Mouse (Mus musculus): ENCODE results near the gene Klk11. TPM values are rescaled to one million over a fixed set of nuclear protein-coding genes. Genes with fewer than 3 reads are reported as not detected.

Gene Klk11
- polyA plus RNA-seq, 1 experiment, result not detected

- no peak overlapping the region for H3K4me3 ChIP-seq (ENCODE audit: insufficient read depth, low read depth, low read length)
- 80% methylated on average over 3 of the region's 3 CpGs for WGBS
- no peak for DNase-seq
- H3K27ac ChIP-seq (ENCODE audit: insufficient read depth, low read depth, low read length), result no peak overlapping the region
- H3K27me3 ChIP-seq (replicated peaks; ENCODE audit: control insufficient read depth, insufficient read depth, low read length), result no peaks in the 10 kb centered on the region
- H3K4me1 ChIP-seq (ENCODE audit: control insufficient read depth, insufficient read depth, low read length), result no peaks in the 10 kb centered on the region
- H3K36me3 ChIP-seq (ENCODE audit: control insufficient read depth, insufficient read depth, low read length), result no peaks in the 10 kb centered on the region
- TF ChIP-seq CTCF (conservative IDR thresholded peaks at IDR 0.05; ENCODE audit: insufficient read depth, insufficient read length, low read depth, low read length) (no peak), POLR2A (IDR thresholded peaks at IDR 0.05; ENCODE audit: low read depth, low read length) (no peak)
Observed at GRCm38 (mm10) chr7:43772901-43773300, 1.5 kb upstream of the Klk11 start.

- TF ChIP-seq CTCF (conservative IDR thresholded peaks at IDR 0.05; ENCODE audit: insufficient read depth, insufficient read length, low read depth, low read length) (no peak), POLR2A (IDR thresholded peaks at IDR 0.05; ENCODE audit: low read depth, low read length) (no peak)
- no peaks in the 10 kb centered on the region for H3K36me3 ChIP-seq (ENCODE audit: control insufficient read depth, insufficient read depth, low read length)
- H3K27ac ChIP-seq (ENCODE audit: insufficient read depth, low read depth, low read length), result no peak overlapping the region
- no peak overlapping the region for H3K4me3 ChIP-seq (ENCODE audit: insufficient read depth, low read depth, low read length)
- H3K27me3 ChIP-seq (replicated peaks; ENCODE audit: control insufficient read depth, insufficient read depth, low read length), result no peaks in the 10 kb centered on the region
- no peak for DNase-seq
- 77% methylated on average over 6 of the region's 6 CpGs for WGBS
- no peaks in the 10 kb centered on the region for H3K4me1 ChIP-seq (ENCODE audit: control insufficient read depth, insufficient read depth, low read length)
Observed at GRCm38 (mm10) chr7:43774802-43775201, 398 bp downstream of the Klk11 start.

GRCm38 (mm10) chr7:43775311-43776057, 1.1 kb downstream of the Klk11 start:
- TF ChIP-seq CTCF (conservative IDR thresholded peaks at IDR 0.05; ENCODE audit: insufficient read depth, insufficient read length, low read depth, low read length) (no peak), POLR2A (IDR thresholded peaks at IDR 0.05; ENCODE audit: low read depth, low read length) (no peak)
- 54% methylated on average over 7 of the region's 7 CpGs for WGBS
- no peaks in the 10 kb centered on the region for H3K4me1 ChIP-seq (ENCODE audit: control insufficient read depth, insufficient read depth, low read length)
- no peak for DNase-seq
- no peak overlapping the region for H3K27ac ChIP-seq (ENCODE audit: insufficient read depth, low read depth, low read length)
- no peak overlapping the region for H3K4me3 ChIP-seq (ENCODE audit: insufficient read depth, low read depth, low read length)
- no peaks in the 10 kb centered on the region for H3K36me3 ChIP-seq (ENCODE audit: control insufficient read depth, insufficient read depth, low read length)
- H3K27me3 ChIP-seq (replicated peaks; ENCODE audit: control insufficient read depth, insufficient read depth, low read length), result no peaks in the 10 kb centered on the region

- H3K27me3 ChIP-seq (replicated peaks; ENCODE audit: control insufficient read depth, insufficient read depth, low read length), result no peaks in the 10 kb centered on the region
- WGBS, result 82% methylated on average over 5 of the region's 5 CpGs
- TF ChIP-seq CTCF (conservative IDR thresholded peaks at IDR 0.05; ENCODE audit: insufficient read depth, insufficient read length, low read depth, low read length) (no peak), POLR2A (IDR thresholded peaks at IDR 0.05; ENCODE audit: low read depth, low read length) (no peak)
Observed at GRCm38 (mm10) chr7:43776506-43776905, 2.1 kb downstream of the Klk11 start.

GRCm38 (mm10) chr7:43777423-43777822, 3.0 kb downstream of the Klk11 start:
- Histone ChIP-seq H3K36me3 (ENCODE audit: control insufficient read depth, insufficient read depth, low read length) (no peaks in the 10 kb centered on the region), H3K4me3 (ENCODE audit: insufficient read depth, low read depth, low read length) (no peak overlapping the region), H3K27ac (ENCODE audit: insufficient read depth, low read depth, low read length) (no peak overlapping the region), H3K27me3 (replicated peaks; ENCODE audit: control insufficient read depth, insufficient read depth, low read length) (no peaks in the 10 kb centered on the region), H3K4me1 (ENCODE audit: control insufficient read depth, insufficient read depth, low read length) (no peaks in the 10 kb centered on the region)
- WGBS, result 83% methylated on average over 12 of the region's 12 CpGs
- no peak for DNase-seq
- TF ChIP-seq POLR2A (IDR thresholded peaks at IDR 0.05; ENCODE audit: low read depth, low read length) (no peak), CTCF (conservative IDR thresholded peaks at IDR 0.05; ENCODE audit: insufficient read depth, insufficient read length, low read depth, low read length) (no peak)

More at GRCm38 (mm10) chr7:43776506-43776905, 2.1 kb downstream of the Klk11 start:
- H3K4me1 ChIP-seq (ENCODE audit: control insufficient read depth, insufficient read depth, low read length), result no peaks in the 10 kb centered on the region
- H3K27ac ChIP-seq (ENCODE audit: insufficient read depth, low read depth, low read length), result no peak overlapping the region
- H3K4me3 ChIP-seq (ENCODE audit: insufficient read depth, low read depth, low read length), result no peak overlapping the region
- no peak for DNase-seq
- H3K36me3 ChIP-seq (ENCODE audit: control insufficient read depth, insufficient read depth, low read length), result no peaks in the 10 kb centered on the region

- WGBS, result 89% methylated on average over 10 of the region's 10 CpGs
- Histone ChIP-seq H3K36me3 (ENCODE audit: control insufficient read depth, insufficient read depth, low read length) (no peaks in the 10 kb centered on the region), H3K27ac (ENCODE audit: insufficient read depth, low read depth, low read length) (no peak overlapping the region), H3K4me1 (ENCODE audit: control insufficient read depth, insufficient read depth, low read length) (no peaks in the 10 kb centered on the region), H3K4me3 (ENCODE audit: insufficient read depth, low read depth, low read length) (no peak overlapping the region), H3K27me3 (replicated peaks; ENCODE audit: control insufficient read depth, insufficient read depth, low read length) (no peaks in the 10 kb centered on the region)
- no peak for DNase-seq
- TF ChIP-seq POLR2A (IDR thresholded peaks at IDR 0.05; ENCODE audit: low read depth, low read length) (no peak), CTCF (conservative IDR thresholded peaks at IDR 0.05; ENCODE audit: insufficient read depth, insufficient read length, low read depth, low read length) (no peak)
Observed at GRCm38 (mm10) chr7:43778176-43778970, 4.0 kb downstream of the Klk11 start.

- H3K36me3 ChIP-seq (ENCODE audit: control insufficient read depth, insufficient read depth, low read length), result no peaks in the 10 kb centered on the region
- H3K4me3 ChIP-seq (ENCODE audit: insufficient read depth, low read depth, low read length), result no peak overlapping the region
- DNase-seq, result no peak
- no peak overlapping the region for H3K27ac ChIP-seq (ENCODE audit: insufficient read depth, low read depth, low read length)
- TF ChIP-seq CTCF (conservative IDR thresholded peaks at IDR 0.05; ENCODE audit: insufficient read depth, insufficient read length, low read depth, low read length) (no peak), POLR2A (IDR thresholded peaks at IDR 0.05; ENCODE audit: low read depth, low read length) (no peak)
- H3K4me1 ChIP-seq (ENCODE audit: control insufficient read depth, insufficient read depth, low read length), result no peaks in the 10 kb centered on the region
- H3K27me3 ChIP-seq (replicated peaks; ENCODE audit: control insufficient read depth, insufficient read depth, low read length), result no peaks in the 10 kb centered on the region
- 59% methylated on average over 6 of the region's 6 CpGs for WGBS
Observed at GRCm38 (mm10) chr7:43780241-43780640, 5.8 kb downstream of the Klk11 start.
